Mouse (Mus musculus) midbrain, embryonic 14.5 days (tissue): ENCODE data around the gene S100a1. TPM values are rescaled to one million over a fixed set of nuclear protein-coding genes. Genes with fewer than 3 reads are reported as not detected.

Experiments used
- ATAC-seq: fragments of 200-750 bp; cut with Nextera tagmentation; 2 replicates; pipeline ENCODE4 v1.8.0; 2017; ENCODE audit warnings: moderate number of reproducible peaks, moderate library complexity; ENCODE audit not compliant: low FRiP score, low TSS enrichment
- DNase-seq: peaks from one replicate; pipeline ENCODE4 v3.0.0-alpha.2; 2015
- H3K27ac ChIP-seq: fragments of 300-500 bp; sonication (generic); replicated peaks from 2 replicates; pipeline ENCODE4 v1.5.1; 2014; ENCODE audit warnings: mild to moderate bottlenecking, low read depth, low read length, moderate library complexity
- H3K27me3 ChIP-seq: fragments of 300-500 bp; sonication (generic); 2 replicates; pipeline ENCODE4 v1.6.1; 2014; ENCODE audit warnings: low read length, control low read depth, mixed read lengths; ENCODE audit not compliant: control insufficient read depth, insufficient read depth
- H3K36me3 ChIP-seq: fragments of 300-500 bp; sonication (generic); 2 replicates; pipeline ENCODE4 v1.6.1; 2014; ENCODE audit warnings: low read length, control low read depth; ENCODE audit not compliant: control insufficient read depth, insufficient read depth
- H3K4me1 ChIP-seq: fragments of 300-500 bp; sonication (generic); 2 replicates; pipeline ENCODE4 v1.6.1; 2014; ENCODE audit warnings: mild to moderate bottlenecking, antibody characterized with exemption, low read length, control low read depth; ENCODE audit not compliant: control insufficient read depth, insufficient read depth
- H3K4me2 ChIP-seq: fragments of 300-500 bp; sonication (generic); 2 replicates; pipeline ENCODE4 v1.6.1; 2014; ENCODE audit warnings: mild to moderate bottlenecking, low read length, moderate library complexity
- H3K4me3 ChIP-seq: fragments of 300-500 bp; sonication (generic); replicated peaks from 2 replicates; pipeline ENCODE4 v1.5.1; 2014; ENCODE audit warnings: low read depth, low read length
- H3K9ac ChIP-seq: fragments of 300-500 bp; sonication (generic); replicated peaks from 2 replicates; pipeline ENCODE4 v1.6.1; 2014; ENCODE audit warnings: mild to moderate bottlenecking, low read length, moderate library complexity
- H3K9me3 ChIP-seq: fragments of 300-500 bp; sonication (generic); 2 replicates; pipeline ENCODE4 v1.6.1; 2016; ENCODE audit warnings: low read length, control low read depth, mixed read lengths; ENCODE audit not compliant: control insufficient read depth
- WGBS: fragments of 180-500 bp; shearing (Covaris S2); extraction: QIAGEN DNeasy Blood & Tissue Kit; methylation state at CpG from one replicate; pipeline ENCODE4 v1.1.7; 2014; 5-methylcytosine and 5-hydroxymethylcytosine counted together
- polyA plus RNA-seq: library from polyadenylated mRNA; unstranded; fragments of >200 nt; fragmentation: Nextera tagmentation; extraction: Ambion mirVana; gene quantifications from 2 replicates; pipeline ENCODE4 v1.2.1, GENCODE M21; 2014

S100a1 gene
- polyA plus RNA-seq, 1 experiment from 2014 or later: 8.3 TPM

GRCm38 (mm10) chr3:90505216-90505615 is 9.0 kb downstream of the S100a1 start:
- H3K4me2 ChIP-seq: no peak overlapping the region
- peaks cover 69% of the 10 kb centered on the region for H3K36me3 ChIP-seq
- H3K27ac ChIP-seq: no peak overlapping the region
- H3K4me3 ChIP-seq: no peak overlapping the region
- H3K9ac ChIP-seq: no peak overlapping the region
- WGBS: 95% methylated on average over 5 of the region's 5 CpGs
- H3K27me3 ChIP-seq: no peaks in the 10 kb centered on the region
- DNase-seq (no peak), ATAC-seq (no peak)
- H3K4me1 ChIP-seq: peaks cover 13% of the 10 kb centered on the region
- H3K9me3 ChIP-seq: no peaks in the 10 kb centered on the region

DNA sequence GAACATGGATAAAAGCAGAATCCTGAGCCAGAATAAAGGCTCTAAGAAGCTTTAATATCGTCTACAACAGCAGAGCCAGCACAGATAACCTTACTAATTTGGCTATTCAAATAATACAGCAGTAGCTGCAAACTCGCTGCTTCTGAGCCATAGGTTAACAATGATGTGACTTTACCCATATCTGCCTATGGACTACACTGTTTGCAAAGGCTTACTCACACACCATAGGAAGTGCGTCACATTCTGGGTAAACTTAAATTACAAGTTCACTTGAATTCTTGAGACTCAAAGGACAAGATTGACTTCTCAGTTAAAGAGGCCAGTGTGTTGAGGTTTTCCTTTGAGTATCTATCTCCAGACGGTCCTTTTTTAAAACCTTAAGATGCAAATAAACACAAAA is 10.7 kb downstream of the S100a1 start:
- peaks cover 13% of the 10 kb centered on the region for H3K4me1 ChIP-seq
- no peak overlapping the region for H3K9ac ChIP-seq
- peaks cover 84% of the 10 kb centered on the region for H3K36me3 ChIP-seq
- H3K4me3 ChIP-seq: no peak overlapping the region
- no peak overlapping the region for H3K27ac ChIP-seq
- WGBS: 78% methylated on average over 4 of the region's 4 CpGs
- H3K9me3 ChIP-seq: no peaks in the 10 kb centered on the region
- H3K27me3 ChIP-seq: no peaks in the 10 kb centered on the region
- ATAC-seq (no peak), DNase-seq (no peak)
- H3K4me2 ChIP-seq: no peak overlapping the region

DNA sequence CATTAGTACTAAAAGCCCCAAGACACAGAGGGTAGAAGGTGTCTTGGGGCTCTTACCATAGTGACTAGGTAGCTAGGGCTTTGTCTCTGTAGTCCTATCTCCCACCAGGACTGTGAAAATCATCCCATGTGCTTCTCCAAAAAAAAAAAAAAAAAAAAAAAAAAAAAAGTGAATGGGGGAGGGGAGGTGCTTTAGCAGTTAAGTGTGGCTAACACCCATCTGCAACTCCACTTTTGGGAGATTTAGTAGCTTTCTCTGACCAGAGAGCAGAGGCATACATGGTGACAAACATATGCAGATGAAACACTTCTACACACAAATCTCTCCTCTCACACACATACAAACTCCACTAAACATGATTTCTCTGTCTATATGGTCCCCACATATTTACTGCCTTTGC is 16.6 kb downstream of the S100a1 start:
- Histone ChIP-seq H3K9ac (no peak overlapping the region), H3K9me3 (no peaks in the 10 kb centered on the region), H3K36me3 (peaks cover 69% of the 10 kb centered on the region), H3K27me3 (no peaks in the 10 kb centered on the region), H3K4me1 (no peaks in the 10 kb centered on the region), H3K27ac (no peak overlapping the region), H3K4me3 (no peak overlapping the region), H3K4me2 (no peak overlapping the region)
- DNase-seq (no peak), ATAC-seq (no peak)

DNA sequence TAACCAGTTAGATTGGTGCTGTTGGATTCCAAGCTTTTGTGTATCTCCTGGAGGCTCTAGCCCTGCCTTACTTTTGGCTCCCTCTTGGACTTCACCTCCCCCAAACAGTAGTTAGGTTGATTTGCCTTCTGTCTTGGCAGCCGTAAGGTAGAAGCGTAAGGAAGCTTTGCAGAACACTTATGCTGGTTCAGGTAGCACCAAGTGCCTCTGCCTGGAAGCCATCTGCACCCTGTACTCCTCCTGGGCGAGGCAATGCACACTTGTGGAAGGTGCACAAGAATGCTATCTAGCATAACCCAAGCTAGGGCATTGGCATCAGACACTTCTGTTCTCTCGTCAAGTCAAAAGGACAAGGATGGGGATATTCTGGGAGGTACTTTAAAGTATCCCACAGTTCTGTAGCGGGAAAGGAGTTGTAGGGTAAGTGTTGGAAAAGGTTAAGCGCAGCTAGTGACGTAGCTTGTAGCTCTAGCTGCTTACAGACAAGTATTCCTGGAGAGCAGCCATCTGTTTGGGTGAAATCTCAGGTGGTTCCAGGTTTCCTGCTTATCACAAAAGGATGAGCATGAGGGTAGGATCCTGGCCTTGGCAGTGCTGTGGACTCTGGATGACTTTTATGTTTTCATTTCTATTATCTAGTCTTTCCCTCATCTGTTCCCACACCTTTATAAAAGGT is 18.2 kb downstream of the S100a1 start:
- WGBS: 94% methylated on average over 7 of the region's 7 CpGs
- H3K9ac ChIP-seq: no peak overlapping the region
- peaks cover 53% of the 10 kb centered on the region for H3K36me3 ChIP-seq
- no peak for DNase-seq
- H3K4me1 ChIP-seq: no peaks in the 10 kb centered on the region
- no peaks in the 10 kb centered on the region for H3K27me3 ChIP-seq
- no peak overlapping the region for H3K4me3 ChIP-seq
- no peak overlapping the region for H3K4me2 ChIP-seq
- no peak overlapping the region for H3K27ac ChIP-seq
- no peak for ATAC-seq
- H3K9me3 ChIP-seq: no peaks in the 10 kb centered on the region

DNA sequence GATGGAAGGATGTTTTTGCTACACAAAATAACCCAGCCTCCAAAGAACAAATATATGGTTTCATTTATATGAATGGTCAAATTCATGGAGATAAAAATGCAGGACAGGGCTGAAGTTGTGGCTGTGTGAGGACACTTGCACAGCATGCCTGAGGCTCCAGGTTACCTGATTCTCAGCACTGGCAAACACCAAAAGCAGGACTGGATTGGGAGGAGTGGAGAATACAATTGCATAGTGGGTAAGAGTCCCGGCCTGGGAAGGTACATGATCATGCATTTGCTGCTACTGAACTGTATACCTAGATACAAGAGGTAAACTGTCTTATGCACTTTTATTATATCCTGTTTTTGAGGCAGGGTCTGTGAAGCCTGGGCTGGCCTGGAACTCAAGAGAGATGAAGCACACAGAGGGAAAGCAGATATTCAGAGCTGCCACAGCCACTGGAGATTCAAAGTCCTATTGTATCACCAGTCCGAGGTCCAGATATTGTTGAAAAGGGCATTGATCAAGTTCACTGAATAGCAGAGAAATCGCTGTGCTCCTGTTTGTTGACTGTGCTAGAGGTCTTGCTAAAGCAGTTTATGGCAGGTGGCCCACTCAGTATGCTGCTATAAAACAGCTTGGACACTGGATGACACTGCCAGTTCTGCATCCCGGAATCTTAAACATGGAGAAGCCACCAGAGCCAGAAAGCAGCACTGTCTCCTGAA is 20.2 kb downstream of the S100a1 start:
- Histone ChIP-seq H3K36me3 (peaks cover 46% of the 10 kb centered on the region), H3K27me3 (no peaks in the 10 kb centered on the region), H3K4me2 (no peak overlapping the region), H3K4me1 (no peaks in the 10 kb centered on the region), H3K9ac (no peak overlapping the region), H3K9me3 (no peaks in the 10 kb centered on the region), H3K27ac (no peak overlapping the region), H3K4me3 (no peak overlapping the region)
- ATAC-seq: no peak
- 65% methylated on average over 4 of the region's 4 CpGs for WGBS
- DNase-seq: no peak

- 44% methylated on average over 2 of the region's 2 CpGs for WGBS
- H3K4me3 ChIP-seq: no peak overlapping the region
- no peak overlapping the region for H3K4me2 ChIP-seq
- H3K9me3 ChIP-seq: no peaks in the 10 kb centered on the region
- H3K27me3 ChIP-seq: no peaks in the 10 kb centered on the region
- H3K27ac ChIP-seq: no peak overlapping the region
- no peak overlapping the region for H3K9ac ChIP-seq
- ATAC-seq (no peak), DNase-seq (peak; percentile 28)
- peaks cover 44% of the 10 kb centered on the region for H3K36me3 ChIP-seq
- H3K4me1 ChIP-seq: no peaks in the 10 kb centered on the region
Observed at GRCm38 (mm10) chr3:90491350-90491749, 22.8 kb downstream of the S100a1 start.

DNA sequence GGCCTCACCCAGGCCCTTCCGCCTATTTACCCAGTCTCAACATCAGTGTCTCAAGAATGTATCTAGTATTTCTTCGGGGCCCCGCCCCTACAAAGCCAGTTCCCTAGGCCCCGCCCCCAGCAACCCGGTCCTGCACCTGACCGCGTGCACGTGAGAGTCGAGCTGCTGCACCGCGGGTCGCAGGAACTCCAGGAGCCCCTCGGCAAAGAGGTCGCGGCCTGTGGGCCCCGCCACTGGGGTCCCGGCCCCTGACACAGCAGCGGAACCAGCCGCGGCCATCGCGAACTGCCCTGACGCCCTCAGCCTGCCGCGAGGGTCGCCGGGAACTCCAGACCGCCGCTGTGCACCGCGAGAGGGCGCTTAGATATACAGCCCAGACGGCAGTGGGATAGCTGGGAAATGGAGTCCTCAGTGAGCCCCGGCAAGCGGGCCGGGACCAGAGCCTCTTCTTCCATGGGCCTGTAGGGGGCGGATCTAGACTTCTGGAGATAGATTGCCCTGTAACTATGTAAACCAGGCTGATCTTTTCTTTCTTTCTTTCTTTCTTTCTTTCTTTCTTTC is 23.4 kb downstream of the S100a1 start, which contains the start of gene Snapin:
Snapin (minus strand) TSS at position 338 of the 561 bp plus-strand sequence.
- H3K4me1 ChIP-seq: no peaks in the 10 kb centered on the region

GRCm38 (mm10) chr3:90488576-90488975 is 25.6 kb downstream of the S100a1 start:
- no peak overlapping the region for H3K4me2 ChIP-seq
- H3K4me1 ChIP-seq: no peaks in the 10 kb centered on the region
- H3K9me3 ChIP-seq: no peaks in the 10 kb centered on the region
- H3K27me3 ChIP-seq: no peaks in the 10 kb centered on the region
- ATAC-seq (no peak), DNase-seq (no peak)
- 90% methylated on average over 6 of the region's 6 CpGs for WGBS
- H3K4me3 ChIP-seq: no peak overlapping the region
- no peak overlapping the region for H3K9ac ChIP-seq
- peaks cover 58% of the 10 kb centered on the region for H3K36me3 ChIP-seq
- H3K27ac ChIP-seq: no peak overlapping the region

More for the DNA sequence above, 23.4 kb downstream of the S100a1 start, which contains the start of gene Snapin:
- under 1% methylated on average over 37 of the region's 37 CpGs for WGBS
- peak within 1 kb of the TSS; percentile 76 for H3K4me3 ChIP-seq
- H3K9me3 ChIP-seq: no peaks in the 10 kb centered on the region
- H3K36me3 ChIP-seq: peaks cover 44% of the 10 kb centered on the region
- H3K27ac ChIP-seq: peak within 1 kb of the TSS; percentile 76
- H3K27me3 ChIP-seq: no peaks in the 10 kb centered on the region
- peak within 1 kb of the TSS; percentile 73 for H3K4me2 ChIP-seq
- peak; percentile 95 for ATAC-seq
- peak; percentile 97 for DNase-seq
- peak within 1 kb of the TSS; percentile 71 for H3K9ac ChIP-seq
